Mouse (Mus musculus): ENCODE measurements at regions not wholly inside any gene's neighbourhood (a gene's known extent, or its start where the extent isn't known, plus 50 kb on each side); places are given as distances from the start of the nearest gene placed in this dataset.

- DNase-seq (ENCODE audit: low spot score): no peak
These were observed 90.8 kb downstream of the Brms1l start for GRCm38 (mm10) chr12:55926974-55927321.

- DNase-seq (ENCODE audit: low spot score): no peak
These were observed 90.3 kb downstream of the Brms1l start for GRCm38 (mm10) chr12:55926276-55926973.

All from urinary bladder, adult 2 months (tissue).